Mouse (Mus musculus): ENCODE measurements around the gene Olfr12. TPM values are rescaled to one million over a fixed set of nuclear protein-coding genes. Genes with fewer than 3 reads are reported as not detected.

Gene Olfr12
- total RNA-seq, 1 experiment from 2014 or later, result 0.12 TPM

- ATAC-seq (ENCODE audit: extremely low read depth, insufficient number of reproducible peaks, low FRiP score, poor library complexity, severe bottlenecking), result no peak
Observed at GRCm38 (mm10) chr1:92669430-92669829, 51.8 kb downstream of the Olfr12 start.

DNA sequence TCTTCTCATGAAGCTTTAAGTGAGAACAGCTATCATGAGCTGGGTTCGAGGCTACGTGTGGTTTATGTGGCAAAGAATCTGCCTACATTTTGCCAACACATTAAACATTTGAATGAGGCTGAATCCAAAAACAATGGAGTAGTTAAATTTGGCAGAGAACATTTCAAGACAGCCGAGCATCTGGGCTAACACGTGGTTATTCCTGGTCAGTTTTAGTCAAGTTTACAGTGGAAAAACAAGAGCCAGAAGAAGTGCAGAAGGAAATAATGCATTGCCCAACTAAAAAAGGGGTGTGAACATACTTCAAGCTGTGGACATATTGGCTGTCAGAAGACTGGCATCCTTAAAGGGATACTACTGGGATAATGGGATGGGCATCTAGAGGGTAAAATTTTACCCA lies 53.7 kb downstream of the Olfr12 start:
- no peak for ATAC-seq (ENCODE audit: extremely low read depth, insufficient number of reproducible peaks, low FRiP score, poor library complexity, severe bottlenecking)

Other genes with a start within 250 kb of the Olfr12 start
- 55.4 and 71.5 TPM in 2 replicates for gene Ndufa10, start 143.9 kb upstream of the Olfr12 start, total RNA-seq (2017)
- gene Olfr1416, start 132.7 kb upstream of the Olfr12 start, total RNA-seq (2017), result 0.12 TPM in 1 of 2 replicates, not detected in the other
- not detected in 2 replicates for gene Olfr1415, start 121.7 kb upstream of the Olfr12 start, total RNA-seq (2017)
- gene Olfr1414, start 99.1 kb upstream of the Olfr12 start, total RNA-seq (2017), result not detected in 2 replicates
- gene Olfr1413, start 46.5 kb upstream of the Olfr12 start, total RNA-seq (2017), result not detected in 2 replicates
- not detected in 2 replicates for gene Olfr1412, start 32.0 kb upstream of the Olfr12 start, total RNA-seq (2017)
- not detected in 2 replicates for gene Olfr1411, start 23.4 kb upstream of the Olfr12 start, total RNA-seq (2017)
- gene Olfr1410, start 12.0 kb upstream of the Olfr12 start, total RNA-seq (2017), result not detected in 2 replicates
- gene Cops9, start 24.2 kb downstream of the Olfr12 start, total RNA-seq (2017), result 37.0 and 54.9 TPM in 2 replicates
- gene Otos, start 31.1 kb downstream of the Olfr12 start, total RNA-seq (2017), result not detected in 2 replicates
- 2.7 and 3.0 TPM in 2 replicates for gene Gpc1, start 213.9 kb downstream of the Olfr12 start, total RNA-seq (2017)

All from neutrophil, adult 5-6 weeks (primary cell).